Comparison of ENCODE assay signal across 15 mouse cellular contexts in genomic region chr6:33872192-33872591, GRCm38 (mm10).
DNase-seq lines count a peak whose midpoint lies in the region; ATAC-seq and TF ChIP-seq lines count a peak whose summit lies in the region.
"Had no signal": no experiment of that assay in that cellular context is flagged by ENCODE, and none has a peak within 500 bp of the region (broad histone marks: within the 10 kb centered on the region; RNA-seq: fewer than 3 reads in every experiment).

No protein-coding gene starts in this region.

- no peak overlapping the region for H3K4me2 ChIP-seq in heart, embryonic 12.5 days
- no peak overlapping the region for H3K4me2 ChIP-seq in kidney, embryonic 16.5 days (replicated peaks; ENCODE audit: low read depth, low read length)
- H3K4me2 ChIP-seq: liver, embryonic 13.5 days had no signal

- no peaks in the 10 kb centered on the region for H3K79me2 ChIP-seq in heart, adult 2 months (replicated peaks; ENCODE audit: control insufficient read depth, insufficient read depth, low read length)

- no peak for ATAC-seq in heart, embryonic 12.5 days (ENCODE audit: insufficient number of reproducible peaks, low FRiP score)
- ATAC-seq in kidney, embryonic 16.5 days (ENCODE audit: low FRiP score, low TSS enrichment) = no peak
- ATAC-seq: activated CD4-positive, CD25-positive, alpha-beta regulatory T cell, adult 4 months; intestine, postnatal 0 days had no signal

- intact Hi-C loops in heart, adult 2 months (cut with DNase I) = no loop called here

- no peak for TF ChIP-seq POLR2A in heart, adult 2 months (IDR thresholded peaks at IDR 0.05; ENCODE audit: insufficient read depth, low read depth, low read length)

- 0 out of 2 replicates have a peak overlapping the region, but pooled peaks have one; percentile 54 for H3K27ac ChIP-seq in heart, embryonic 12.5 days (ENCODE audit: poor library complexity, severe bottlenecking)
- no peak overlapping the region for H3K27ac ChIP-seq in heart, adult 2 months
- H3K27ac ChIP-seq in kidney, embryonic 16.5 days (ENCODE audit: low read length) = no peak overlapping the region
- H3K27ac ChIP-seq: liver, embryonic 13.5 days had no signal

- H3K4me3 ChIP-seq in heart, embryonic 12.5 days = no peak overlapping the region
- H3K4me3 ChIP-seq in heart, adult 2 months = no peak overlapping the region
- H3K4me3 ChIP-seq in kidney, embryonic 16.5 days (ENCODE audit: low read length) = no peak overlapping the region
- H3K4me3 ChIP-seq: liver, embryonic 13.5 days had no signal

- H3K9me3 ChIP-seq in heart, embryonic 12.5 days (replicated peaks) = no peaks in the 10 kb centered on the region
- H3K9me3 ChIP-seq in kidney, embryonic 16.5 days (ENCODE audit: low read length) = no peaks in the 10 kb centered on the region
- H3K9me3 ChIP-seq: liver, embryonic 13.5 days had no signal

- peaks cover 44% of the 10 kb centered on the region for H3K4me1 ChIP-seq in heart, embryonic 12.5 days (replicated peaks)
- no peaks in the 10 kb centered on the region for H3K4me1 ChIP-seq in heart, adult 2 months (ENCODE audit: control insufficient read depth, insufficient read depth, low read length)
- peaks cover 8% of the 10 kb centered on the region for H3K4me1 ChIP-seq in kidney, embryonic 16.5 days (ENCODE audit: insufficient read depth, low read length)
- H3K4me1 ChIP-seq: liver, embryonic 13.5 days had no signal

- no peaks in the 10 kb centered on the region for H3K27me3 ChIP-seq in heart, embryonic 12.5 days (replicated peaks)
- no peaks in the 10 kb centered on the region for H3K27me3 ChIP-seq in heart, adult 2 months (ENCODE audit: control insufficient read depth, insufficient read depth, low read length)
- no peaks in the 10 kb centered on the region for H3K27me3 ChIP-seq in kidney, embryonic 16.5 days (ENCODE audit: insufficient read depth, low read length)
- H3K27me3 ChIP-seq: liver, embryonic 13.5 days had no signal

- no peak overlapping the region for H3K9ac ChIP-seq in heart, embryonic 12.5 days
- no peak overlapping the region for H3K9ac ChIP-seq in heart, adult 2 months (ENCODE audit: low read depth, low read length)
- no peak overlapping the region for H3K9ac ChIP-seq in kidney, embryonic 16.5 days (replicated peaks; ENCODE audit: low read length)
- H3K9ac ChIP-seq: liver, embryonic 13.5 days had no signal

- TF ChIP-seq CTCF in heart, adult 2 months (IDR thresholded peaks at IDR 0.05) = no peak

- no peak for DNase-seq in heart, adult 2 months
- peak; percentile 3 for DNase-seq in kidney, adult 18-20 months
- DNase-seq in ES-CJ7 (ENCODE audit: low read depth, low spot score) (peak; percentile 15), R1 (ENCODE audit: low read depth, low spot score) (peak; percentile 43)
- no peak for DNase-seq in right cerebral cortex, adult 2 months (ENCODE audit: low spot score in 2 of 2)
- DNase-seq: adrenal gland, postnatal 25 days; cerebellum, adult 9-10 months; gastrocnemius, postnatal 25 days; liver, embryonic 13.5 days; right cerebral cortex, adult 18-20 months; spleen, adult 18-20 months had no signal

- 18% methylated on average over 1 of the region's 1 CpGs for WGBS in heart, embryonic 12.5 days
- 30% methylated on average over 1 of the region's 1 CpGs for WGBS in heart, adult 2 months
- WGBS in kidney, embryonic 16.5 days = 24% methylated on average over 1 of the region's 1 CpGs

- H3K36me3 ChIP-seq in heart, embryonic 12.5 days = no peaks in the 10 kb centered on the region
- peaks cover 2% of the 10 kb centered on the region for H3K36me3 ChIP-seq in heart, adult 2 months (ENCODE audit: control insufficient read depth, insufficient read depth, low read length)
- H3K36me3 ChIP-seq in kidney, embryonic 16.5 days (ENCODE audit: insufficient read depth, low read length) = no peaks in the 10 kb centered on the region
- H3K36me3 ChIP-seq: liver, embryonic 13.5 days had no signal

- no peak for TF ChIP-seq EP300 in heart, adult 2 months (IDR thresholded peaks at IDR 0.05; ENCODE audit: insufficient read depth, low read depth, low read length)

Comparison
In these comparisons a context has a peak if more than half of its experiments do, and no peak if none do; other contexts are left out.
1. DNase-seq: peak in kidney, adult 18-20 months (single experiment), ES-CJ7 (single experiment) and R1 (single experiment); none in heart, adult 2 months (0 of 2) and right cerebral cortex, adult 2 months (0 of 2).